Mouse (Mus musculus): ENCODE data around the gene E130308A19Rik.

The E130308A19Rik gene

GRCm38 (mm10) chr4:59640720-59641119 lies 14.7 kb downstream of the E130308A19Rik start:
- DNase-seq = no peak

GRCm38 (mm10) chr4:59642039-59642438 lies 16.0 kb downstream of the E130308A19Rik start:
- no peak for DNase-seq

GRCm38 (mm10) chr4:59642657-59643056 lies 16.6 kb downstream of the E130308A19Rik start:
- no peak for DNase-seq

GRCm38 (mm10) chr4:59644431-59644830 lies 18.4 kb downstream of the E130308A19Rik start:
- no peak for DNase-seq

GRCm38 (mm10) chr4:59644992-59645391 lies 19.0 kb downstream of the E130308A19Rik start:
- no peak for DNase-seq

- DNase-seq = no peak
These were observed 19.6 kb downstream of the E130308A19Rik start for GRCm38 (mm10) chr4:59645610-59646009.

GRCm38 (mm10) chr4:59646020-59646696 lies 20.1 kb downstream of the E130308A19Rik start:
- DNase-seq = no peak

GRCm38 (mm10) chr4:59649119-59649518 lies 23.1 kb downstream of the E130308A19Rik start:
- no peak for DNase-seq

- DNase-seq = no peak
These were observed 26.2 kb downstream of the E130308A19Rik start for GRCm38 (mm10) chr4:59652166-59652681.

- no peak for DNase-seq
These were observed 30.1 kb downstream of the E130308A19Rik start for GRCm38 (mm10) chr4:59656061-59656642.

GRCm38 (mm10) chr4:59662163-59662562 lies 36.2 kb downstream of the E130308A19Rik start:
- no peak for DNase-seq

- no peak for DNase-seq
These were observed 37.4 kb downstream of the E130308A19Rik start for GRCm38 (mm10) chr4:59663451-59663850.

GRCm38 (mm10) chr4:59666550-59667317 lies 40.7 kb downstream of the E130308A19Rik start:
- DNase-seq = no peak

- DNase-seq = no peak
These were observed 42.0 kb downstream of the E130308A19Rik start for GRCm38 (mm10) chr4:59668050-59668449.

GRCm38 (mm10) chr4:59669131-59669530 lies 43.1 kb downstream of the E130308A19Rik start:
- no peak for DNase-seq

- no peak for DNase-seq
These were observed 44.0 kb downstream of the E130308A19Rik start for GRCm38 (mm10) chr4:59670015-59670414.

GRCm38 (mm10) chr4:59673423-59674117 lies 47.6 kb downstream of the E130308A19Rik start:
- DNase-seq = no peak

GRCm38 (mm10) chr4:59674929-59675679 lies 49.1 kb downstream of the E130308A19Rik start:
- no peak for DNase-seq

GRCm38 (mm10) chr4:59675699-59676098 lies 49.7 kb downstream of the E130308A19Rik start:
- DNase-seq = no peak

- DNase-seq = no peak
These were observed 55.4 kb downstream of the E130308A19Rik start for GRCm38 (mm10) chr4:59681383-59681782.

GRCm38 (mm10) chr4:59682491-59682890 lies 56.5 kb downstream of the E130308A19Rik start:
- no peak for DNase-seq

- DNase-seq = no peak
These were observed 56.9 kb downstream of the E130308A19Rik start for GRCm38 (mm10) chr4:59682950-59683349.

All from right cerebral cortex, postnatal 14 days (tissue).